Mouse (Mus musculus) G1E (cell line): Measurements from ENCODE around the gene Rmnd5a.

Experiments used
- CTCF ChIP-seq: IDR thresholded peaks from 2 replicates; pipeline ENCODE4 v1.5.1; 2012; ENCODE audit warnings: low read depth, low read length, inconsistent platforms, mixed read lengths
- POLR2AphosphoS5 ChIP-seq: IDR thresholded peaks from 2 replicates; pipeline ENCODE4 v1.6.1; 2012; ENCODE audit warnings: low read depth, low read length, inconsistent platforms; ENCODE audit not compliant: insufficient replicate concordance

DNA sequence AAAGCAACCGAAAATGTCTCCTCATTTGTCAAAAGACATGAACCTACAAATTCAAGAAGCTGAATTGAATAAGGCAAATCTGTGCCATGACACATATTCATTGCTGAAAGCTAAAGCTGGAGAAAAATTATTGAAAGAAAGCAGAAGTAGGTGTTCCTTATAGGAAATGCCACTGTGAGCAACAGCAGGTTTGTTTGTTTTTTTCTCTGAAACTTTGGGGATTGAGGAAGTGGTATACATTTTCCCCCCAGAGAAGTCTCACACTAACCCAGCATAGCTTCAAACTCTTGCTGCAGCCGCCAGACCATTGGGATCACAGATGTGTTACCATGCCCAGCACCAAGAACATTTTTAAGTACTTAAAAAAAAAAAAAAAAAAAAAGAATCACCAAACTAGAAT is 12.4 kb upstream of the Rmnd5a start:
- TF ChIP-seq CTCF: no peak
- no peak for TF ChIP-seq POLR2AphosphoS5
